12 mouse cellular contexts compared by ENCODE assay signal in genomic region chr8:122983178-122983942, GRCm38 (mm10). TPM values are rescaled to one million over a fixed set of nuclear protein-coding genes. Genes with fewer than 3 reads are reported as not detected.
DNase-seq lines count a peak whose midpoint lies in the region; ATAC-seq and TF ChIP-seq lines count a peak whose summit lies in the region.
"Had no signal": no experiment of that assay in that cellular context is flagged by ENCODE, and none has a peak within 500 bp of the region (broad histone marks: within the 10 kb centered on the region; RNA-seq: fewer than 3 reads in every experiment).

No protein-coding gene starts in this region.

- WGBS in liver, postnatal 0 days (ENCODE audit: insufficient replicate concordance), result 77% methylated on average over 19 of the region's 19 CpGs
- 87% methylated on average over 19 of the region's 19 CpGs for WGBS in hindbrain, postnatal 0 days

- H3K4me1 ChIP-seq in liver, postnatal 0 days (ENCODE audit: insufficient read depth), result peaks cover 51% of the 10 kb centered on the region
- peaks cover 5% of the 10 kb centered on the region; the same call in 1 of the 2 replicates for H3K4me1 ChIP-seq in hindbrain, postnatal 0 days (ENCODE audit: insufficient read depth, low read length)

- H3K36me3 ChIP-seq in liver, postnatal 0 days (replicated peaks; ENCODE audit: insufficient read depth, low read length), result no peaks in the 10 kb centered on the region
- no peaks in the 10 kb centered on the region for H3K36me3 ChIP-seq in hindbrain, postnatal 0 days (ENCODE audit: insufficient read depth, low read length)
- H3K36me3 ChIP-seq: heart, embryonic 15.5 days had no signal

- H3K9ac ChIP-seq in liver, postnatal 0 days (replicated peaks), result no peak overlapping the region
- no peak overlapping the region for H3K9ac ChIP-seq in hindbrain, postnatal 0 days (replicated peaks; ENCODE audit: low read length)
- H3K9ac ChIP-seq: heart, embryonic 15.5 days had no signal

- no peak overlapping the region for H3K4me3 ChIP-seq in liver, postnatal 0 days (ENCODE audit: low read depth, low read length)
- H3K4me3 ChIP-seq in hindbrain, postnatal 0 days (ENCODE audit: low read length), result no peak overlapping the region
- H3K4me3 ChIP-seq: forebrain, embryonic 10.5 days; heart, embryonic 15.5 days; megakaryocyte, embryonic 14.5 days; myocyte had no signal

- no peak for DNase-seq in liver, postnatal 0 days
- DNase-seq in liver, result no peak
- peak; percentile 54 for DNase-seq in kidney, postnatal 14 days
- peak; percentile 63 for DNase-seq in thymus, postnatal 14 days
- no peak for DNase-seq in hindbrain, postnatal 0 days (ENCODE audit: low spot score)
- no peak for DNase-seq in neural tube, embryonic 10.5 days (ENCODE audit: extremely low spot score, low spot score)
- DNase-seq: cerebellum, adult 2 months had no signal

- TF ChIP-seq EP300 in liver, postnatal 0 days (IDR thresholded peaks at IDR 0.05; ENCODE audit: low read depth), result no peak

- H3K27me3 ChIP-seq in liver, postnatal 0 days (ENCODE audit: insufficient read depth, low read length), result no peaks in the 10 kb centered on the region
- no peaks in the 10 kb centered on the region for H3K27me3 ChIP-seq in hindbrain, postnatal 0 days (ENCODE audit: insufficient read depth, low read length)
- H3K27me3 ChIP-seq: heart, embryonic 15.5 days; megakaryocyte, embryonic 14.5 days had no signal

- no peak for ATAC-seq in liver, postnatal 0 days
- ATAC-seq in common myeloid progenitor, adult 5-6 weeks (replicated peaks; ENCODE audit: low read depth, poor library complexity, severe bottlenecking), result peak; percentile 32; the same call in 1 of the 2 replicates
- ATAC-seq in hindbrain, postnatal 0 days, result no peak

- H3K27ac ChIP-seq in liver, postnatal 0 days (ENCODE audit: low read depth), result no peak overlapping the region
- no peak overlapping the region for H3K27ac ChIP-seq in hindbrain, postnatal 0 days
- H3K27ac ChIP-seq: forebrain, embryonic 10.5 days; heart, embryonic 15.5 days had no signal

- H3K4me2 ChIP-seq in liver, postnatal 0 days (ENCODE audit: low read depth, low read length), result no peak overlapping the region
- no peak overlapping the region for H3K4me2 ChIP-seq in hindbrain, postnatal 0 days (ENCODE audit: low read depth, low read length)
- H3K4me2 ChIP-seq: heart, embryonic 15.5 days had no signal

- H3K9me3 ChIP-seq in liver, postnatal 0 days (ENCODE audit: low read length), result no peaks in the 10 kb centered on the region
- no peaks in the 10 kb centered on the region for H3K9me3 ChIP-seq in hindbrain, postnatal 0 days (ENCODE audit: low read length)
- H3K9me3 ChIP-seq: forebrain, embryonic 10.5 days; heart, embryonic 15.5 days; megakaryocyte, embryonic 14.5 days had no signal

- peak; percentile 40 for TF ChIP-seq CTCF in liver, postnatal 0 days (IDR thresholded peaks at IDR 0.05; ENCODE audit: low read depth)
- no peak for TF ChIP-seq CTCF in hindbrain, postnatal 0 days (IDR thresholded peaks at IDR 0.05; ENCODE audit: low read depth)

RNA-seq across cellular contexts. Expression of gene Ankrd11, which starts 58.7 kb away (rescaled TPM):
- polyA plus RNA-seq in liver, postnatal 0 days (2015; fragmentation: Nextera tagmentation; extraction: Ambion mirVana), result 21.2 and 21.9 TPM in 2 replicates
- 82.3 and 90.9 TPM in 2 replicates for total RNA-seq in common myeloid progenitor, adult 5-6 weeks (2017)
- total RNA-seq in hindbrain, postnatal 0 days (2014; rRNA removed), result 89.9 and 96.6 TPM in 2 replicates
- polyA plus RNA-seq in hindbrain, postnatal 0 days (2015; fragmentation: Nextera tagmentation; extraction: Ambion mirVana), result 74.4 and 75.9 TPM in 2 replicates

Comparison
In these comparisons a context has a peak if more than half of its experiments do, and no peak if none do; other contexts are left out.
1. DNase-seq: peak in kidney, postnatal 14 days (single experiment) and thymus, postnatal 14 days (single experiment); none in liver, postnatal 0 days (single experiment), liver (single experiment), hindbrain, postnatal 0 days (single experiment) and neural tube, embryonic 10.5 days (single experiment).